Mouse (Mus musculus) lung, postnatal 0 days (tissue): ENCODE results near the gene Comt. TPM values are rescaled to one million over a fixed set of nuclear protein-coding genes. Genes with fewer than 3 reads are reported as not detected.

Experiments
- ATAC-seq: fragments of 200-750 bp; cut with Nextera tagmentation; 2 replicates; pipeline ENCODE4 v1.8.0; 2017; ENCODE audit warnings: moderate library complexity
- DNase-seq: peaks from one replicate; pipeline ENCODE4 v3.0.0-alpha.2; 2016; ENCODE audit warnings: low spot score
- H3K27ac ChIP-seq: fragments of 300-500 bp; sonication (generic); 2 replicates; pipeline ENCODE4 v1.5.1; 2014; ENCODE audit warnings: antibody characterized with exemption, mild to moderate bottlenecking, low read length, mixed read lengths
- H3K27me3 ChIP-seq: fragments of 300-500 bp; sonication (generic); replicated peaks from 2 replicates; pipeline ENCODE4 v1.6.1; 2014; ENCODE audit warnings: low read length, mixed read lengths; ENCODE audit not compliant: insufficient read depth
- H3K36me3 ChIP-seq: fragments of 300-500 bp; sonication (generic); 2 replicates; pipeline ENCODE4 v1.6.1; 2014; ENCODE audit warnings: low read length, mixed read lengths; ENCODE audit not compliant: insufficient read depth
- H3K4me1 ChIP-seq: fragments of 300-500 bp; sonication (generic); 2 replicates; pipeline ENCODE4 v1.6.1; 2014; ENCODE audit warnings: antibody characterized with exemption, low read depth, low read length, mixed read lengths; ENCODE audit not compliant: insufficient read depth
- H3K4me2 ChIP-seq: fragments of 300-500 bp; sonication (generic); replicated peaks from 2 replicates; pipeline ENCODE4 v1.6.1; 2014; ENCODE audit warnings: low read depth, mild to moderate bottlenecking, low read length, moderate library complexity, mixed read lengths
- H3K4me3 ChIP-seq: fragments of 300-500 bp; sonication (generic); 2 replicates; pipeline ENCODE4 v1.5.1; 2014; ENCODE audit warnings: low read depth, low read length
- H3K9ac ChIP-seq: fragments of 300-500 bp; sonication (generic); replicated peaks from 2 replicates; pipeline ENCODE4 v1.6.1; 2014; ENCODE audit warnings: low read depth, mild to moderate bottlenecking
- H3K9me3 ChIP-seq: fragments of 300-500 bp; sonication (generic); 2 replicates; pipeline ENCODE4 v1.6.1; 2016; ENCODE audit warnings: low read length, mixed read lengths
- CTCF ChIP-seq: IDR thresholded peaks from 2 replicates; pipeline ENCODE4 v1.5.1; 2016; ENCODE audit warnings: antibody characterized with exemption, mild to moderate bottlenecking
- EP300 ChIP-seq: IDR thresholded peaks from 2 replicates; pipeline ENCODE4 v1.6.1; 2016; ENCODE audit warnings: antibody characterized with exemption, mild to moderate bottlenecking, control low read depth
- WGBS: fragments of 180-500 bp; shearing (Covaris S2); extraction: QIAGEN DNeasy Blood & Tissue Kit; methylation state at CpG from one replicate; pipeline ENCODE4 v1.1.7; 2014; 5-methylcytosine and 5-hydroxymethylcytosine counted together
- polyA plus RNA-seq: library from polyadenylated mRNA; unstranded; fragments of >200 nt; fragmentation: Nextera tagmentation; extraction: Ambion mirVana; gene quantifications from 2 replicates; pipeline ENCODE4 v1.2.1, GENCODE M21; 2015

Gene Comt
- polyA plus RNA-seq, 1 experiment from 2014 or later = 109 TPM

- Histone ChIP-seq H3K27ac (no peak overlapping the region), H3K36me3 (0 out of 2 replicates have a peak, but pooled peaks cover 3% of the 10 kb centered on the region), H3K27me3 (no peaks in the 10 kb centered on the region), H3K4me1 (0 out of 2 replicates have a peak, but pooled peaks cover 3% of the 10 kb centered on the region), H3K4me2 (no peak overlapping the region), H3K9me3 (no peaks in the 10 kb centered on the region), H3K4me3 (no peak overlapping the region), H3K9ac (no peak overlapping the region)
- TF ChIP-seq EP300 (no peak), CTCF (no peak)
- no peak for ATAC-seq
- no peak for DNase-seq
- WGBS = 91% methylated on average over 5 of the region's 5 CpGs
Measured at GRCm38 (mm10) chr16:18410418-18410817, 16.2 kb downstream of the Comt start.

GRCm38 (mm10) chr16:18409776-18410175 is 16.9 kb downstream of the Comt start:
- H3K9me3 ChIP-seq = no peaks in the 10 kb centered on the region
- ATAC-seq (no peak), DNase-seq (no peak)
- TF ChIP-seq CTCF (no peak), EP300 (no peak)
- 84% methylated on average over 4 of the region's 4 CpGs for WGBS
- no peak overlapping the region for H3K27ac ChIP-seq
- no peak overlapping the region for H3K9ac ChIP-seq
- H3K4me3 ChIP-seq = no peak overlapping the region
- no peaks in the 10 kb centered on the region for H3K27me3 ChIP-seq
- H3K4me2 ChIP-seq = no peak overlapping the region
- H3K4me1 ChIP-seq = 0 out of 2 replicates have a peak, but pooled peaks cover 3% of the 10 kb centered on the region
- H3K36me3 ChIP-seq = 0 out of 2 replicates have a peak, but pooled peaks cover 2% of the 10 kb centered on the region

GRCm38 (mm10) chr16:18407912-18408311 is 18.7 kb downstream of the Comt start:
- peak; percentile 58 for DNase-seq
- 0 out of 2 replicates have a peak, but pooled peaks cover 3% of the 10 kb centered on the region for H3K4me1 ChIP-seq
- no peaks in the 10 kb centered on the region for H3K27me3 ChIP-seq
- 0 out of 2 replicates have a peak overlapping the region, but pooled peaks have one; percentile 40 for H3K27ac ChIP-seq
- H3K36me3 ChIP-seq = no peaks in the 10 kb centered on the region
- no peak overlapping the region for H3K4me2 ChIP-seq
- H3K4me3 ChIP-seq = no peak overlapping the region
- H3K9ac ChIP-seq = no peak overlapping the region
- 36% methylated on average over 7 of the region's 7 CpGs for WGBS
- peak; percentile 62 for ATAC-seq
- no peaks in the 10 kb centered on the region for H3K9me3 ChIP-seq
- TF ChIP-seq EP300 (no peak), CTCF (no peak)

GRCm38 (mm10) chr16:18406293-18406692 is 20.4 kb downstream of the Comt start:
- H3K9me3 ChIP-seq = no peaks in the 10 kb centered on the region
- H3K36me3 ChIP-seq = no peaks in the 10 kb centered on the region
- no peak overlapping the region for H3K4me3 ChIP-seq
- H3K4me2 ChIP-seq = no peak overlapping the region
- ATAC-seq (peak; percentile 68), DNase-seq (peak; percentile 74)
- H3K9ac ChIP-seq = no peak overlapping the region
- TF ChIP-seq EP300 (no peak), CTCF (peak; percentile 95)
- no peaks in the 10 kb centered on the region for H3K4me1 ChIP-seq
- no peaks in the 10 kb centered on the region for H3K27me3 ChIP-seq
- no peak overlapping the region for H3K27ac ChIP-seq
- 23% methylated on average over 2 of the region's 2 CpGs for WGBS

- no peak for TF ChIP-seq EP300
- TF ChIP-seq CTCF = no peak
- Histone ChIP-seq H3K9me3 (no peaks in the 10 kb centered on the region), H3K4me2 (no peak overlapping the region), H3K36me3 (no peaks in the 10 kb centered on the region), H3K27ac (no peak overlapping the region), H3K4me3 (no peak overlapping the region), H3K9ac (no peak overlapping the region), H3K27me3 (no peaks in the 10 kb centered on the region), H3K4me1 (no peaks in the 10 kb centered on the region)
- 70% methylated on average over 2 of the region's 2 CpGs for WGBS
- ATAC-seq = peak; percentile 14; the same call in 1 of the 2 replicates
- no peak for DNase-seq
Measured at GRCm38 (mm10) chr16:18405876-18406275, 20.8 kb downstream of the Comt start.

GRCm38 (mm10) chr16:18405091-18405854 is 21.4 kb downstream of the Comt start:
- ATAC-seq = peak; percentile 12; the same call in 1 of the 2 replicates
- H3K27me3 ChIP-seq = no peaks in the 10 kb centered on the region
- WGBS = 73% methylated on average over 13 of the region's 13 CpGs
- DNase-seq = no peak
- no peaks in the 10 kb centered on the region for H3K36me3 ChIP-seq
- H3K9me3 ChIP-seq = no peaks in the 10 kb centered on the region
- no peak for TF ChIP-seq EP300
- TF ChIP-seq CTCF = no peak
- H3K4me3 ChIP-seq = no peak overlapping the region
- H3K4me1 ChIP-seq = no peaks in the 10 kb centered on the region
- H3K4me2 ChIP-seq = no peak overlapping the region
- H3K9ac ChIP-seq = no peak overlapping the region
- no peak overlapping the region for H3K27ac ChIP-seq
